Comparison of ENCODE assay signal across 13 mouse cellular contexts in genomic region chr11:21566934-21567333, GRCm38 (mm10).
"Had no signal": no experiment of that assay in that cellular context is flagged by ENCODE, and none has a peak within 500 bp of the region (broad histone marks: within the 10 kb centered on the region; RNA-seq: fewer than 3 reads in every experiment).

No protein-coding gene starts in this region.

- H3K9ac ChIP-seq: limb, embryonic 13.5 days; liver, embryonic 15.5 days; midbrain, embryonic 15.5 days; neural tube, embryonic 12.5 days had no signal

- H3K27me3 ChIP-seq: limb, embryonic 13.5 days; liver, embryonic 15.5 days; megakaryocyte, embryonic 14.5 days; midbrain, embryonic 15.5 days; neural tube, embryonic 12.5 days had no signal

- H3K4me3 ChIP-seq: limb, embryonic 13.5 days; liver, embryonic 15.5 days; megakaryocyte, embryonic 14.5 days; midbrain, embryonic 15.5 days; neural tube, embryonic 12.5 days had no signal

- H3K9me3 ChIP-seq: limb, embryonic 13.5 days; liver, embryonic 15.5 days; megakaryocyte, embryonic 14.5 days; midbrain, embryonic 15.5 days; neural tube, embryonic 12.5 days had no signal

- ATAC-seq: lung, postnatal 0 days; midbrain, embryonic 15.5 days had no signal

- DNase-seq: kidney, postnatal 10 days; left cerebral cortex, postnatal 4 days; lung, adult 2 months; lung, postnatal 4 days; right cerebral cortex, postnatal 4 days; thymus, postnatal 36 days had no signal

- H3K4me2 ChIP-seq: limb, embryonic 13.5 days; liver, embryonic 15.5 days; midbrain, embryonic 11.5 days; midbrain, embryonic 15.5 days; neural tube, embryonic 12.5 days had no signal

- H3K27ac ChIP-seq: limb, embryonic 13.5 days; liver, embryonic 15.5 days; midbrain, embryonic 15.5 days; neural tube, embryonic 12.5 days had no signal
